Mouse (Mus musculus): ENCODE measurements around the gene Mettl16. TPM values are rescaled to one million over a fixed set of nuclear protein-coding genes. Genes with fewer than 3 reads are reported as not detected.

Mettl16 gene
- total RNA-seq (2021) = 10 to 100 TPM; 11.5 to 13.6 TPM
- long read RNA-seq, experiment 1, full-length matches to known transcripts = 17 of 19 reads
- long read RNA-seq, experiment 1, partial matches to known transcripts = 0 of 19 reads
- long read RNA-seq, experiment 1, other reads (novel, unspliced or antisense) = 2 of 19 reads
- long read RNA-seq, experiment 2, full-length matches to known transcripts = 17 of 21 reads
- long read RNA-seq, experiment 2, partial matches to known transcripts = 0 of 21 reads
- long read RNA-seq, experiment 2, other reads (novel, unspliced or antisense) = 4 of 21 reads

- peak within 1 kb of the TSS; percentile 89 for H3K27ac ChIP-seq
- DNase-seq = peak; percentile 92
- intact Hi-C loops (cut with DNase I) = loop anchor here (2.0 kb wide), 1 partner anchor 48 kb away; no protein-coding TSS in a partner anchor
- H3K4me3 ChIP-seq = peak within 1 kb of the TSS; percentile 92
- no peak for TF ChIP-seq CTCF (IDR thresholded peaks at IDR 0.05)
These were observed at the start of gene Mettl16 for GRCm38 (mm10) chr11:74770595-74771207. TSS of gene Mettl16 (plus strand) at chr11:74770830.

- intact Hi-C loops (cut with DNase I) = loop anchor here (5.0 to 10.0 kb wide), 2 partner anchors 69 to 124 kb away; no protein-coding TSS in a partner anchor
- H3K4me3 ChIP-seq = peak overlapping the region; percentile 80
- TF ChIP-seq CTCF (IDR thresholded peaks at IDR 0.05) = no peak
- DNase-seq = no peak
- H3K27ac ChIP-seq = no peak overlapping the region
These were observed 49.5 kb upstream of the Mettl16 start for GRCm38 (mm10) chr11:74721141-74721540.

- no peak for TF ChIP-seq CTCF (IDR thresholded peaks at IDR 0.05)
- Histone ChIP-seq H3K4me3 (peak overlapping the region; percentile 80), H3K27ac (peak overlapping the region; percentile 100; the same call in 1 of the 2 replicates)
- intact Hi-C loops (cut with DNase I) = loop anchor here (2.0 to 10.0 kb wide), 3 partner anchors 49 to 123 kb away; partner anchors contain the start of gene Mettl16
- no peak for DNase-seq
These were observed 48.7 kb upstream of the Mettl16 start for GRCm38 (mm10) chr11:74721971-74722370.

- Histone ChIP-seq H3K4me3 (peak overlapping the region; percentile 80), H3K27ac (peak overlapping the region; percentile 100)
- no peak for TF ChIP-seq CTCF (IDR thresholded peaks at IDR 0.05)
- intact Hi-C loops (cut with DNase I) = loop anchor here (2.0 to 10.0 kb wide), 3 partner anchors 47 to 121 kb away; partner anchors contain the start of gene Mettl16
- DNase-seq = peak; percentile 90
These were observed 47.0 kb upstream of the Mettl16 start for GRCm38 (mm10) chr11:74723357-74724234.

- peak; percentile 99 for DNase-seq
- peak within 1 kb of the TSS; percentile 80 for H3K4me3 ChIP-seq
- intact Hi-C loops (cut with DNase I) = loop anchor here (5.0 to 10.0 kb wide), 2 partner anchors 72 to 120 kb away; no protein-coding TSS in a partner anchor
- TF ChIP-seq CTCF (IDR thresholded peaks at IDR 0.05) = peak; percentile 40; the same call in 1 of the 2 replicates
- peak within 1 kb of the TSS; percentile 100 for H3K27ac ChIP-seq
These were observed 46.3 kb upstream of the Mettl16 start, which contains the start of gene Pafah1b1 for GRCm38 (mm10) chr11:74724235-74724791. TSS of gene Pafah1b1 (minus strand) at chr11:74724670.

GRCm38 (mm10) chr11:74725181-74725580 lies 45.4 kb upstream of the Mettl16 start:
- no peak for DNase-seq

GRCm38 (mm10) chr11:74734917-74735316 lies 35.7 kb upstream of the Mettl16 start:
- no peak overlapping the region for H3K4me3 ChIP-seq
- no peak for DNase-seq
- TF ChIP-seq CTCF (IDR thresholded peaks at IDR 0.05) = no peak
- intact Hi-C loops (cut with DNase I) = no loop called here
- no peak overlapping the region for H3K27ac ChIP-seq

More at GRCm38 (mm10) chr11:74725181-74725580, 45.4 kb upstream of the Mettl16 start:
- intact Hi-C loops (cut with DNase I) = loop anchor here (10.0 kb wide), 1 partner anchor 120 kb away; no protein-coding TSS in a partner anchor
- Histone ChIP-seq H3K27ac (peak overlapping the region; percentile 100), H3K4me3 (peak overlapping the region; percentile 80)
- TF ChIP-seq CTCF (IDR thresholded peaks at IDR 0.05) = no peak

GRCm38 (mm10) chr11:74737861-74738260 lies 32.8 kb upstream of the Mettl16 start:
- TF ChIP-seq CTCF (IDR thresholded peaks at IDR 0.05) = no peak
- intact Hi-C loops (cut with DNase I) = no loop called here
- Histone ChIP-seq H3K4me3 (no peak overlapping the region), H3K27ac (no peak overlapping the region)
- no peak for DNase-seq

- peak; percentile 29 for DNase-seq
- TF ChIP-seq CTCF (IDR thresholded peaks at IDR 0.05) = no peak
These were observed 22.6 kb upstream of the Mettl16 start for GRCm38 (mm10) chr11:74748022-74748421.

GRCm38 (mm10) chr11:74749241-74749640 lies 21.4 kb upstream of the Mettl16 start:
- DNase-seq = no peak
- intact Hi-C loops (cut with DNase I) = no loop called here
- no peak overlapping the region for H3K27ac ChIP-seq
- H3K4me3 ChIP-seq = no peak overlapping the region
- no peak for TF ChIP-seq CTCF (IDR thresholded peaks at IDR 0.05)

More at GRCm38 (mm10) chr11:74748022-74748421, 22.6 kb upstream of the Mettl16 start:
- H3K4me3 ChIP-seq = no peak overlapping the region
- intact Hi-C loops (cut with DNase I) = no loop called here
- no peak overlapping the region for H3K27ac ChIP-seq

GRCm38 (mm10) chr11:74750662-74751351 lies 19.8 kb upstream of the Mettl16 start:
- TF ChIP-seq CTCF (IDR thresholded peaks at IDR 0.05) = no peak
- Histone ChIP-seq H3K27ac (no peak overlapping the region), H3K4me3 (no peak overlapping the region)
- DNase-seq = no peak
- intact Hi-C loops (cut with DNase I) = no loop called here

Measured in gastrocnemius, adult 2 months (tissue).